Mouse (Mus musculus) cerebellum, postnatal 14 days (tissue): ENCODE data around the gene Ism2.
A peak's percentile ranks its signal among the peaks of the same experiment; 100 is the strongest.
"Not testable (repeated sequence)": the region's sequence is repeated elsewhere in the genome, so short reads cannot be mapped to it uniquely, and the experiment has no call there.

ENCODE experiments used
- DNase-seq, 2 experiments: peaks; one replicate each; pipeline ENCODE4 v3.0.0; 2021; ENCODE audit warnings: mixed read lengths in 2 of 2

Gene Ism2

DNA sequence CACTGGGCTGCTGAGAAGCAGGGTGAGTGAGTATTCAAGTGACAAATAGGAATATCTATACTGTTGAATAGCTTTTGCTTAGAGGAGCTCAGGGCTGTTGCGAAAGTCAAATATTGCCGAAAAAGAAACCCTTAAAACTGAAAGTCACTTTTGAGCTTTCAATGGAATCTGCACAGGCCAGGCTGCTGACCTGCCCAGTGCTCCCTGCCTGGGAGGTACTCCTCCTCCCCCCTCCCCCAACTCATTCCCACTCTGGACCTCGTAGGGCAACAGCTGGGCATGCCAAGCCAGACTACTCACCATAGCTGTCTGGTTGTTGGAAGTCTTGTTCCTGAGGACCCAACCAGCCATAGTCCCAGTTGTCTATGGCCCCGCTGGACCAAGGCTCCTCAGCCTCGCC is 14.8 kb downstream of the Ism2 start:
- DNase-seq: no peak

DNA sequence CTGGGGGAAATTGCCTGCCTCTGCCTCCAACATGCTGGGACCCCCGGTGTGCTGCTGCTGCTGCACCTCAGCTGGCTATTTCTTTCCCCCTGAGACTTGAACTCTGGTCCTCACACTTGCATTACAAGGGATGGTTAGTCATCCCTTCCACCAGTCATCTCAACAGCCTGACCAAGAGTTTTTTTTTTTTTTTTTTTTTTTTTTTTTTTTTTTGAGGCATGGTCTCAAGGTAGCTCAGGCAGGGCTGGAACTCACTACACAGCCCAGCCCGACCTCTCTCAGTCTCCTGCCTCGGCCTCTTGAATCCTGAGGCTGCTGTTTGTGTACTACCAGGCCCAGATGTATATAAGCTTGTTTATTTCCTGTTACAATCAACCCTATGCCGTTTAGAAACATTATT is 15.2 kb downstream of the Ism2 start:
- no peak for DNase-seq

DNA sequence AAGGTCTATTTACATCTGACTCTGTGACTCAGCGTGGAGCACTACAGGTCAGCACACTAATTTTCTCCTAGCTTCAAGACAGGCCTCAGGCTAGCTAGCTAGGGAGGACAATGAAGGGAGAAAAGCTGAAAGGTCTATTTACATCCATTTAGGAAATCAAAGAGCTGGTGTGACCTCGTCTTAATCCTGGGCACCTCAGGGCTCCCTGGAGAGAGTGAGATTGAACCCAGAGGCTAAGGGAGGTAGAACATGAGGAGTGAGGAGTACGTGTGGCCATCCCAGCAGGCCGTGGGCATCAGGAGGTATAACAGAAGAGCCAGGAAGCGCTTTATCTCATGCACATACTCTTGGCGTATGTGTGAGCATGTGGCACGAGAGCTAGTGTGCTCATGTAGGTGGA is 15.8 kb downstream of the Ism2 start:
- no peak for DNase-seq

DNA sequence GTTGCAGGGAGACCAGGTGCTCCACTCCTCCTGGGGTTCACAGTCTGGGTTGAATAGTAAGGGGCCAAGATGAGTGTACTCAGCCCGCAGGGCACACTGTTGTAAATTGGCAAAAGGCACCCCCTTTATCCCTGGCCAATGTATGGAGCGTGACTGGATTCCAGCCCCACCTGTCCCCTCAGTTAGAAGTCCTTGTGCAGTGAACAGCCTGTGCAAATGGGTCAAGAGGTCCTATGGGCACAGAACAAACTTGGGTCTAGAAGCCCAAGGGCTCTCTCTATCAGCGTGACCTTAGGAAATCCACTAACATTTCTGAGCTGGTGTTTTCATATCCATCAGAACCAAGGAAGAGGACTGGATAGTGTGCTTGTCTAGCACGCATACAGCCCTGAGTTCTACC is 16.8 kb downstream of the Ism2 start:
- DNase-seq: no peak

DNA sequence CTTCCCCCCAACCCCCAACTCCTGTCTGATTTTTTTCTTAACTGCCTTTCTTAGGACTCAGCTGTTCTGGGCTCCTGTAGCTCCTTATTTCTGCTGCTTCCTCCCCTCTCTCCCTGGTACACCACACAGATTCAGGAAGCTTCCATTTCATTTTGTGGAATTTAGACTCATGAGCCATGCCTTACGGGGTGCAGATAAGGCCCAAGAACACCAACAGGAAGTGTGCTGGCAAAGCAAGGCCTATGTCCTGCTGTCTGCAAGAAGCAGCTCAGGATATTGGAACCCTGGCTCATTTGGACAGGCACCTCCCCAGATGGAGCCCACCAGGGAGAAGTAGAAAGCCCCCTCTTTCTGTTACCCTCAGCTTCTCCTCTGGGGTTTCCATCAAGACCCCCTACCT is 17.7 kb downstream of the Ism2 start:
- DNase-seq: no peak

DNA sequence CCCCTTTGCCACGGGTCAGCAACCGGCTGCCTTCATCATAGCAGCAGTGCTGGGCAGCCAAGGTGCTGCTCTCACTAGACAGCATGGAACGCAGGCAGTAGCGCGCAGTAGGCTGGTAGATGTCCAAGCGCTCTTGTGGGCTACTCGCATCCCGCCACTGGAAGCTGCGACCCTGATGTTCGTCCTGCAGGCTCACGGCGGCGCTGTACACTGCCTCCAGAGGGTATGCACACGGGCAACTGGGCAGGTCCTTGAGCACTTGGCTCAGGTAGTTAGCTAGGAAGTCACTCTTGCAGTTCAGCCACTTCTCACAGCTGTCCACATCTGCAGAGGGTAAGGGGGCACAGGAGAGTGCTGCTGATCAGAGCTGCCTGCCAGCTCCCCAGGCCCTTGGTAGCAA is 19.6 kb downstream of the Ism2 start:
- DNase-seq: no peak

DNA sequence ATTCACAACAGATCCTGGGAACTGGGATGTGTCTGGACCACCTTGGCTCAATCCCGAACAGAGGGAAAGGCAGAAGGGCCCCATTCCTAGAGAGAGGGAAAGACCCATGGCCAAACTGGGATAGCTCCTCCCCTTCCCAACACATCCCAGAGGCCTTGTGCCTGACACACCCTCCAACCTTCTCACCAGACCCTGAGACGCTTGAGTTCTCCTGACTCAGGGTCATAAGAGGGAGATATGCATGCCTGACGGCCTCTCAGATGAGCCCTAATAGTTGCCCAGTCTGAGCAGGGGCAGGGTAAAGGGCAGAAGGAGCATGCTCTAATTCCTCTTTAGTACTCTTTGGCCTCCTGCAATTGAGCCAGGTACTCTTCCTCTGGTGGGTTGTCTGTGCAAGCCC is 20.2 kb downstream of the Ism2 start:
- DNase-seq: no peak

DNA sequence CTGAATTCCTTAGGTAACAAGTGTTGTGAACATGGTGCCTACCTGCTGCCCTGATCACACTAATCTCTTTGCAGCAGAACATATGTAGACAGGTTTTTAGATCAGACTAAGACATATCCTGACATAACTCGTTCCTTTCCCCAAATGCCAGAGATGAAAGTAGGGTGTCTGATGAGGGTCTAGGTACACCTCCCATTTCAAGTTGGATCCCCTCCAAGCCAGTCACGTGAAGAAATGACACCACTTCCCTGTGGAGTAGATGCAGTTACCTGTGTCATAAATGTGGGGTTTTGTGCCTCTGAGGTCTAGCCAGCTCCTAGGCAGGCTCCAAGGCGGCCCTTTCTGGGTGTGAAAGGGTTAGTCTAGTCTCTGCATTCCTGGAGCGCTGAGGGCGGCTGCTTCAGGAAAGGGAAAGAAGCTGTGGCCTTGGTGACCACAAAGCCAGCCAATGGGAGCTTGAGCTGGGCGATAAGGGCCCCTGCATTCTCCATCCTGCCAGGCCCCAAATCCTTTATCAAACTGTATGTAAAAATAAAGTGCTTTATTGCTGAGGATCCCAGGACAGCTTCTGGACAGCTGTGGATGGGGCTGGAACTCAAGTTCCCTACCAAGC is 21.3 kb downstream of the Ism2 start:
- no peak for DNase-seq

DNA sequence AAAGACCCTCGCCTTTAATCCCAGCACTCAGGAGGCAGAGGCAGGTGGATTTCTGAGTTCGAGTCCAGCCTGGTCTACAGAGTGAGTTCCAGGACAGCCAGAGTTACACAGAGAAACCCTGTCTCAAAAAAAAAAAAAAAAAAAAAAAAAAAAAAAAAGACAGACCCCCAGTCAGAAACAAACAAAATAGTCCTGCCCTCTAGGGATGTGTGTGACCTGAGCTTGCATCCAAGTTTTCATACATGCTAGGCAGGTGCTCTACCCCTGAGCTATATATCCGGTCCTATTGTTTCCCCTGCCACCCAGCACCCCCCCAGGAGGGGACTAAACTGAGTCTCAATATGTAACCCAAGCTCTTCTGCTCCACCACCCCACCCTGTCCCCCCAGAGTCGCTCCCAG is 22.3 kb downstream of the Ism2 start:
- DNase-seq: not testable (repeated sequence)

DNA sequence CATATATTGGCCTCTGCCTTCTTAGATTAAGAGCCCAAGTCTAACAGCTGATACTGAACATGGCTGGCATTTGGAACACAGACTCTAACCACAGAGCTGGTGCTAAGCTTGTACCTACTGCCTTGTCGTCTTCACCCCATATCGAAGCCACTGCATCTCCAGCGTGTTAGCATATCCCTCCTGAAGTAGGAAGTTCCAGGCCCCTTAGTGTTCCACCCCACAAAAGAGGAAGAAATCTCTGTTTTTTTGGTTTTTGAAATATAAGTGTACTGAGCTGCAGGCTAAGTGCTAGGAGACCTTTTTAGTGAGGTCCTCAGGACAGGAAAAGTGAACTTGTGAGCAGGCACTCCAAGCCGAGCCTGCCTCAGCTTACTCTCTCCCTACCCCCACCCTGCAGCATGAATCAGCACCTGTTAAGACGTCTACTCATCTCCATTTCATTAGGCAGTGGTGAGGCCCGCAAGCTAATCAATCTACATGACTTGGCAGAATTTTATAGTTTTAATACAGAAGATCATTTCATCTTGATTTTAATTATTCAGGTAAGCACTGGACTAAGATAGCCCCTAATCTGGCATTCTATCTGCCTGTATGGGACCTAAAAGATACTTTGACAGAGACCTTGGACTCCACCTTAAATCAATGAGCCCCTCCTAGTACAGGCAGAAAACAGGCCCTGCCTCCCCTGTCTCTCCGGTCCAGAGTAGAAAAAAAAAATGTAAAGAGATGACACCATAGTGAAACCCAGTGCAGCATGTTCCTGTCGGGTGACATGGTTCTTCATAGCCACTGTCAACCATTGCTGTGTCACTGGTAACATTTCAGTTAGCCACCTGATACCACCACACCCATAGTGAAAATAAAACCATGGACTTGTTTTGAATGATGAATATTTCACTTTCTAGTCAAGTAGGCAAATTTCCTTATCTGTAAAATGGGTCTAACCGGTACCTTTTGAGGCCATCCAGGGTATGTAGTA is 24.4 kb downstream of the Ism2 start:
- no peak for DNase-seq

DNA sequence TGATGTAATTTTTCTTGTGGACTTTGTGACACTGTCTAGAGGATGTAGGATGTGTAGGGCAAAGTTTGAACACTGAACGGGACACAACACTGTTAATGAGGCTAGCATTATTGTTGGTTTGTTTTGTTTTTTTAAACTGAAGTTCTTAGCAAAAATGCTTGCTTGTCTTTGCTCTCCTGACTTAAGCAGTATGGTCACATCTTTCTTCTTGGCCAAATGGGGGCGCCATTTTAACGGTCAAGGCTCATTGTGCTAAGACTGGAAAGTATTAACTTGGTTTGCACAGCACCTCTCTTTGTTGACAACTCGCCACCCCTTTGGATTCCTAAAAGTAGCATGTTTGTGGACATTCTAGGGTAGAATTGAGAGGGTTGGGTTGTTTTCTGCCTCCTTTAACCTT is 31.8 kb downstream of the Ism2 start:
- peak; percentile 62 to 65 for DNase-seq

DNA sequence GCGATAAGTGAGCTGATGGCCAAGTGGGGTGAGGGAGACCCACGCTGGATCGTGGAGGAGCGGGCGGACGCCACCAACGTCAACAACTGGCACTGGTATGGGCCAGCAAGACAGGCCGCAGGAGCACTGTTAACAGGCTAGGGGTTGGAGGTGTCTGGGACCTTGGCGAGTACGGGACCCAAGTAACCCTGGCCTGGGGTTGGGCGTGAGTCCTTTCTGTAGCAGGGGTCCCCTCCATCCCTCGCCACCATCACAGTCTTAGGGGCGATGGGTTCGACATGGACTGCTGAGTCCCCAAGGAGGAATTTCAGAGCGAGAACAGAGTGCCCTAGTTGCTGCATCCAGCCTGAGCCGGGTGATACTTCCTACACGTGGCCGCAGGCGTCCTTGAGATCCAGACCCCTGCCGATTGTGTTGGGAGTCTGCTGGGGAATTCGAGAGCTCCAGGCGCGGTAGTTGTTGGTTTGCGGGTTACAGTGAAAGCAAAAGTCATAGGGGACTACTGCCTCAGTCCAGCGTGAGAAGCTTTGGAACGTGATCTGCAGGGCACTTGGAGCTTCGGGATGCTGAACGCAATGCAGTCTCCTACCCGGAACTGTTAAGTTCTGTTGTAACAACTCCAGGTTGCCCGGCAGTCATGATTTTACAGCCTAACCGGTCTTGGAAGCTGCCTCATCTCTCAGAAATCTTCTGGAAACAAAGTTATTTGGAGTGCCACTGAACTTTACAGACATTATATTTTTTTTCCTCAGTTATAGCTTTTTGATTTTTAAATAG is 32.5 kb downstream of the Ism2 start:
- DNase-seq: no peak

DNA sequence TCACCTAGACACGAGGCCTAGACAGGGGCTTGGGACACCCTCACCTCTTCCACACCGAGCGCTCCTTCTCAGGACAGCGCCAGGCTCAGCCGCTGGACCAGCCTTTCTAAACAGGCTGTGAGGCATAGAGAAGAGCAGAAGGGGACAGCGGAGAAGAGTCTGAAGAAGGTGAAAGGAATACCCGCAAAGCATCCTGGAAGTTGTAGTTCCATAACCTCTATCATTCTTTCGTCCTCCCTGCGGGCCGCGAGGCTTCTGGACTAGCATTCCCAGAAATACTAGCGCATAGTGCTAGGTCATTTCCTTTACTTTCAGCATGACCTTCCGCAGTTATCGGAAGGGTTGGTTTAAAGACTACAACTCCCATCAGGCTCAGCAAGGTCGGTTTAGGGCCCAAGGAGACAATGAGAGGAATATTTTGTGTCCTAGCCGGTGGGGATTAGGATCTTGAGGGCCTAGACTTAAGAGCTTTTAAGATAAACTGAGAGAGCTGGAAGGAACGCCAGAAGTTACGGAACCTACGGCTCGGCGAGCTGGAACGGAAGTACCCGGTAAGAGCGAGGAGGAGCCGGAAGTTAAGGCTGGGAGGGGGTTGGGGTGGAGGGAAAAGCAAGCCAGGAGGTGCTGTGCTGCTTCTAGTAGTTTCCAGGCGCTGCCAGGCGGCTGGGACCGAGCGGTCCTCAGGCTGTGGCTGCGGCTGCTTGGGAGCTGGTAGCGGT is 33.2 kb downstream of the Ism2 start, which contains the start of the genes Vipas39 and Ahsa1:
Gene Vipas39 (minus strand): TSS at position 149 of the 719 bp plus-strand sequence.
Gene Ahsa1 (plus strand): TSS at position 372 of the 719 bp plus-strand sequence.
- peak; percentile 88 to 91 for DNase-seq

DNA sequence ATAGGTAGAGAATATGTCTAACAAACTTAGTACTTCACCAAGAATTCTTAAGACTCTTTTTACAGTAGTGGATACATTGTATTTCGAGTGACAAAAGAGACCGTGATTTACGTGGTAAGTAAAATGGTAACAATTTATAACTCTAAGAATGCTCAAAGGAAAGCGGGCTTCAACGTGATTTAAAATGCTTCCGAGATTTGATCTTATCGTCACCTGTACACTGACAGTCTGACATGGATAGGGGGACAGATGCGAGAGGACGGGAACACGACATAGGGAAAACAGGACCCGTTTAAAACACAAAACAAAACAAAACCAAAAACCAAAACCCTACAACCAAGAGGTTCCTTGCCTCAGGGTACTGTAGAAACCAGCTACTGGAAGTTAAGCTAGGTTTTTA is 34.1 kb downstream of the Ism2 start:
- no peak for DNase-seq

DNA sequence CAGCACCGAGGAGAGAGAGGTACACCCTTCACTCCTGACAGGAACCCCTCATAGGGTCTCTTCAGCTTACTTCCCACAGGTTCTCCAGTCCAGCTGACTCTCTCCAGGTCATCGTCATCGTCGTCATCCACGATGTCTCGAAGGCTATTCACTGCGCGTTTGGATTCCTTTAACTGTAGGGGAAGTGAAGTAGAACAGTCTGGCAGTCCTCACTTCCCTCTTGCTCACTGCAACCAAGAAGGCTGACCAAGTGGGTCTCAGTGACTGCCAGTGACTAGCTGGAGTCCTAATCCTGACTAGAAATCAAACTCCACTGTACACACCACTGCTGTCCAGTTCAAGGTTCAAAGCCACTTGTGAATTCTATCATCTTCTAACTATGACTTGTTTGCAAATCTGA is 38.9 kb downstream of the Ism2 start:
- DNase-seq: no peak

DNA sequence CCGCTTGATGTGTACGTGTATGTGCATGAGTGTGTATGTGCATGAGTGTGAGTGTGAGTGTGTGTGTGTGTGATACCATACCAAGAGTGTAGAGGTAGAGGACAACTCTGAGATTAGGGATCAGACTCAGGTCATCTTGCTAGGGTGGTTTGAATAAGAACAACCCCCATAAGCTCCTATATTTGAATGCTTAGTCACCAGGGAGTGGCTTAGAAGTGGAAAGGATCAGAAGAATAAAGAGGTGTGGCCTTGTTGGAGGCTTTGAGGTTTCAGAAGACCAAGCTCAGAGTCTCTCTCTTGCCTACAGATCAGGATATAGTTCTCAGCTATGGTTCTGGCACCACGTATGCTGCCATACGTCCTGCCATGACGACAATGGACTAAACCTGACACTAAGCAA is 42.9 kb downstream of the Ism2 start:
- DNase-seq: no peak

DNA sequence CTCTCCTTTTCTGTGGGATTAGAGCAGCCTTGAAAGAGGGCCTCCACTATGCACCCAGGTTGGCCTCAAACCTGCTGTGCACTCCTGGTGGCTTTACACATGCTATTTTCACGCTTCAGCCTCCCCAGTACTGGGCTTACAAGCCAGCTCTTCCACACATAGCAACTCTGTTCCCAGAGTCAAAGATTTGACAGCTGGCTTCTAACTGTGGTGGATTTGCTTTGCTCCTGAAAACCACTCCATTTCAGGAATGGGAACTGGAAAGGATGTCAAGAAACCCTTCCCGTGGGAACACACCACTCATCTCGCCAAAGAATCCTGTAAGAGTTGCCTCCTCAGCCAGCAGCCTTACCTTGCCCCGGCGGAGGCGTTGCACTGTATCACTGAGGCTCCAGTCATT is 45.6 kb downstream of the Ism2 start:
- no peak for DNase-seq

DNA sequence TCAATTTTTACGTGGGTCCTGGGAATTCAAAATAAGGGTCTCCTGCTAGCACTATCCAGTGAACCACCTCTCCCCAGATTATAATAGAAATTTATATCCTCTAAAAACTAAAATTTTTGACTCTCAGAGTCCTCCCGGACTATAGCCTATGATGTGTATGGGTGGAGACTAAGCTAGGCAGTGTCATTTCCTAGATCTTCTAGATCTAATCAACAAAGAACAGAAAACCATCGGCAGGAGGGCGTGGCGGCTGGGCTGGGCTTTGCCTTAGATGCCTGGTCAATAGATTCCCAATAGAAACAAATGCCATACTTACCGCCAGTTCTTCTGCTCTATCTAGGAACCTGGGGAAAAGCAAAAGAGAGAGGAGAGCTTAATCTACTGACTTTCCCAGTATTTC is 49.3 kb downstream of the Ism2 start:
- no peak for DNase-seq

DNA sequence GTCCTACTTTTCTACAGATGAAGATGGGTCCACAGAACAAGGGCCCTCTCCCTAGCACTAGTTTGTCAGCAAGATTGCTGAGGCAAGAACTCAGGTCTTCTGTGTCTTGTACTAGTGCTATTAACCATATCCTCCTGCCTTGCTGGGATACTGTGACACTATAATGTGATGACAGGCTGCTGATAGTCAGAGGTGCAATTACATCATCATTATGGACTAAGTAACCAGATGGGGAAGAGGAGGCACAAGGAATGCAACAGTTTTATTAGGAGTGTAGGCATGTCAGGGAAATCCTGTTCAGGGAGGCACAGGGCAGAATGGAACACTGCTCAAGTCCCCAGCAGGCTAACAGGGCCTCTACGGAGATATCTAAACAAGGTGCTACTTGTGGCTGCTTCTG is 60.9 kb downstream of the Ism2 start, which contains the start of gene Noxred1:
Gene Noxred1 (minus strand): TSS at position 101 of the 400 bp plus-strand sequence.
- no peak for DNase-seq

DNA sequence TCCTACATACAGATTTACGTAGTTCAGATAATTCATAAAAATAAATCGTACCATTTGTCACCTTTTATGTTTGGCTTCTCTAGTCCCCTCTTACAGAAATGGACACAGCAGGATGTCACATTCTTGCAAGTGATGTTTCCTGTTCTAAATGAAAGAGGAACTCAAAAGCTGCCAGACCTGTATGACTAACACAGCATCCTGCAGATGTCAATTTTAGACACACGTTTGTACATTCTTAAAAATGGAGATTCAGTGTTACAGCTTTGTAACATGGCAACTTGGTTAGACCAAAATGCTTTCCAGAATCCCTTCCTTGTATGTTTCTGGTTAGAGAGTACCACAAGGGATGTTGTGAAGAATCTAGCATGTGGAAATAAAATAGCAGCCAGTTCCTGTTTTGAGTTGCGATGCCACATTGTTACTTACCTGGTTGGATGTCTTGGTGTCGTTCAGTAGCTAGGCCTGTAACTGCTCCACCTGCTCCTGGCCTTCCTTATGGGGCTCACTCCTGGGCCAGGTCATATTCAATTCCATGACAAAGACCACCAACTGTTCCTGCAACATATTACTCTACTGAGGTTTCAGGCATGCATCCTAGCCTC is 62.5 kb downstream of the Ism2 start:
- no peak for DNase-seq

DNA sequence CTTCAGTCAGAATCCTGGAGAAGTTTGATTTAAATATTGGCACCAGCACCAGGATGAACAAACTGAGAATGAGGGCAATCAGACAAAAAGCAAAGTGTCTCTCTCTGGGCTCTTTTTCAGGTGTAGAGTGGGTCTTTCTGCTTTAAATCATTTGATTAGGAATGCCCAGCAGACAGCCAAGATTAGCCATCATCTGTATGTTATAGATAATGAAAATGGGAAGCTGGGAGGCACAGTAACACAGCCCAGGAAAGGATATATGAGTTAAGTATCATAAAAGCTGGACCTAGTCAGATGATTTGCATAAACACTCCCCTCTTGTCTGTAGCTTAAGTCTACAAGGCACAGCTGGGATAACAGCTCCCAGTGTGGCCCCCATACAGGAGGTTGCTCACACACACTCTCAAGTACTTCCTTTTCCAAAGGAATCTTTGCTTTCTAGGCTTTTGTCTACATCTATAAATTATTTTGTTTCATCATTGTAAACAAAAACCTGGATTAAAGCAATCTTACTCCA is 69.1 kb downstream of the Ism2 start:
- DNase-seq: no peak

DNA sequence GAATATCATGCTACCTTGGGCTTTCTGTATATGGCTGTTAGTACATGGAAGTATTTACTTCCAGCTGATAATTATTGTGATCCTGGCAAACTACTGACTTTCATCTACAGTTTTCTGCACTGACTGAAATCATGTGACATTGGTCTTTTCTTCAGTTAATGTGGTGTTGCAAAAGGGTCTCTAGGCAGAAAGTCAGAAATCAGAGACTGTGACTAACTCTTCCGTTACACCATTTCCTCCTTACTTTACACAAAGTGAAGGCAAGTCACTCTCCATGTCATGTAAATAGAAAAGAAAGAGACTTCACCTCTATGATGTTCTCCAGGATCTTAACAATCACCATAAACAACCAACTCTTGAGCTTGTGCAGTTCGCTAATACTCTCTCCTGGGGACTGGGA is 69.9 kb downstream of the Ism2 start:
- no peak for DNase-seq
